Mouse (Mus musculus) spleen, adult 2 months (tissue): ENCODE measurements around the gene Mroh8.
"Not testable (repeated sequence)": the region's sequence is repeated elsewhere in the genome, so short reads cannot be mapped to it uniquely, and the experiment has no call there.

Experiments
- CTCF ChIP-seq: fragments of 200-500 bp; IDR thresholded peaks from 2 replicates; pipeline ENCODE4 v1.5.1; 2011; ENCODE audit warnings: mild to moderate bottlenecking, inconsistent platforms; ENCODE audit not compliant: insufficient read depth, insufficient read length, insufficient replicate concordance; ENCODE audit errors: extremely low read depth
- POLR2A ChIP-seq: fragments of 200-500 bp; IDR thresholded peaks from 2 replicates; pipeline ENCODE4 v1.6.1; 2011; ENCODE audit warnings: low read depth, low read length, inconsistent platforms

- not testable (repeated sequence) for TF ChIP-seq POLR2A, CTCF
Measured at GRCm38 (mm10) chr2:157198405-157198804, 80.9 kb downstream of the Mroh8 start.
